Mouse (Mus musculus) ES-E14 (cell line): ENCODE results near the gene Ugt1a8.

Experiments
- HCFC1 ChIP-seq: IDR thresholded peaks from 2 replicates; pipeline ENCODE4 v1.6.1; 2012; ENCODE audit warnings: low read length, inconsistent platforms, borderline replicate concordance; ENCODE audit not compliant: insufficient read depth
- ZNF384 ChIP-seq: IDR thresholded peaks from 2 replicates; pipeline ENCODE4 v1.6.1; 2012; ENCODE audit warnings: low read depth, low read length, inconsistent platforms

DNA sequence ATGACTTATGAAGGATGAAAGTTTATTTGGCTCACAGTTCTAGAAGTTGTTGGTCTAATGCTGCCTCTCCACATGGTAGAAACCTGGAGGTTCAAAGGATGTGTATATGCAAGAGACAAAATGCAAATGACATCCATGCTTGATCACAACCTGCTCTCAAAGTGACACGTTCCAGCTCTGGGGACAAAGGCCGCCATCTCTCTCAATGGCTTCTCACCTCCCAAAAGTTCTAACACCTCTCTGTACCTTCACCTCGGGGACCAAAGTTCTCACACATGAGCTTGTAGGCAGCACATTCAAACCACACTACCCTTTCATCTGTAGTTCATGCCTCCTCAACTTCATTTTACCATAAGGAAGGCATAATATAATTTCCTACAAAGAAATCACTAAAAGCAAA is 130.0 kb downstream of the Ugt1a8 start:
- TF ChIP-seq ZNF384 (no peak), HCFC1 (no peak)
